Mouse (Mus musculus) CH12F3 (cell line): ENCODE results near the gene Uox.

Experiments
- in situ Hi-C: fragments of 300-500 bp; cut with MboI; formaldehyde crosslinking; loops from 2 replicates; pipeline ENCODE4 v1.14.3; 2020; ENCODE audit warnings: low sequenced_read_pairs

The Uox gene

DNA sequence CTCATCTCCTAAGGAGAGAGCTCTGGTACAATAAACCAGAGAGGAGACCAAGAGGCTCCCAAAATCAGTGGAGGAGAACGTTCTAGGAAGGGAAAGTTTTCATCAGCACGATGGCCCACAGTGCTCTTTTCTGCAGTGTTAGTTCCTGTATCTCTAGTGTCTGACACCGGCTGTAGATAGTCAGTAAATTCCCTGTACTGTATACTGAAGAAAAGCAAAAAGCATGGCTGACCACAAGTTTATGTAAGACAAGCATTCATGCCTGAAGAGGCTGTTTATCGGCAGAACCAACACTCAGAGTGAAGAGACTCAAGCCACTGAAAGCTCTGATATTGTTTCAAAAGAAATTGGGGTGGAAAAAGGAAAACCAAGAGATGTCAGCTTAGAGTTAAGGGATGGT, 13.3 kb downstream of the Uox start:
- in situ Hi-C loops, result no loop called here

DNA sequence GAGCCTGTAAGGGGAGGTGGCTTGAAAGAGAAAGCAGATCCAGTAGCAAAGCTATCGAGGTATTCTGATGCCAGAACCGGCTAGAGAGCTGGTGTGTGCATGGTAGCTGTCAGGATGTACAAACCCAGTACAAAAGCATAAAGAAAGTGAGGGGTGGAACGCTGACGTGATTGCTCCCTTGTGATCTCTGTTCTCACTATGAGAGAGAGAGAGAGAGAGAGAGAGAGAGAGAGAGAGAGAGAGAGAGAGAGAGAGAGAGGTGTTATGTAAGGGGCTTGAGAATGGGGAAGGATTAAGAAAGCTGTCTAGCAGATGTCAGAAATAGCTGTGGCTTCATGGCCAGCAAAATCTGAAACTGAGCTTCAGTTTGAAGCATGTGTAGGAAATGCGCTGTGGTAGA, 13.7 kb downstream of the Uox start:
- in situ Hi-C loops, result no loop called here

DNA sequence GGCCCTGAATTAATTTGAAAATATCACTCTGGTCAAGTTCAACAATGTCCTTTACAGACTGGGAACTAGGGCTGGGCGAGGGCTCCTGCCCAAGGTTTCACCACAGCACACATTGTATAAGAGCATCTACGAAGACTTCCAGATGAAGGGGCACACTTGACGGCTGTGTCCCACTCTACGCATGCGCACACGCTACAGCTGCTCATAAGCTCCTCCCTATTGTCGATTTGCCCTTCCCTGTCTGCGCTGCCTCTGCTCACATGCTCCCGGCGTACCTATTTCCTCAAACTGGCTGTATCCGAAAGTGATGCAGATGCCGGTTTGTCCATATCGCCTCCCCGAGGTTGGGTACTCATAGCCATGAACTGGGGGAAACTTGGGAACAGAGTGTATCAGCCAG, 16.4 kb downstream of the Uox start:
- in situ Hi-C loops, result no loop called here

DNA sequence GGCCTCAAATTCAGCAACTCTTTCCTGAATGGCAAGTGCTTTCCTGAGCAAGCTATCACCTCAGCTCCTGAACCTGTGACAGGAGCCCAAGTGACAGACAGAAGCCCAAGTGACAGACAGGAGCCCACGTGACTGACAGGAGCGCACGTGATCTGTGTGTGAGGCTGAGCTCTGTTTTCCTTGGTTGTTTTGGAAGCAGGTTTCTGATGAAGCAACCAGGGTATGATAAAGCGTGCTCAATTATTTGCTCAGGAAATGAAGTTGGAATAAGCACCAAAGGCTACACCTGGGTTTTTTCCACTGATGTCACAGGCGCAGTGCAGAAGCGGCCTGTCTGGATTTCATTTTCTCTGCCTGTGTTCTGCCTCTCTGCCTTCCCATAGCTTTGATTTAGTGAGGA, 19.3 kb downstream of the Uox start:
- in situ Hi-C loops, result no loop called here

DNA sequence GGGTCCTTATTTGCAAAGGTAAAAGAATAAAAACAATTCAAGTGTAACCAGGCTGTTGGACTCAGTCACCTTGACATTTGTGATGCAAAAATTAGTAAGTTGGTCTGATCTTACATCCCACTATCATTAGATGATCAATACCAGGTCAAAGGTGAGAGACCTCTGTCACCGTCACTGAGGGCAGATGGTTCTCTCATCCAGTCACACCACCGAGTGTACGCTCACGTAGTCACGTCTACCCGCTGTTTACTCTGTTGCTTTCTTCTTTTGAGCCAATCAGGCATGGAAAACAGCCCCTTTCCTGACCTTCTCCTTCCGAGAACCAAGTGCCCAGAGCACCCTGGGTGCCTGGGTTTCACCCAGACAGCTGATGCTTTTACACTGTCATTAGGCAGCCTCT, 20.9 kb downstream of the Uox start:
- in situ Hi-C loops, result no loop called here

DNA sequence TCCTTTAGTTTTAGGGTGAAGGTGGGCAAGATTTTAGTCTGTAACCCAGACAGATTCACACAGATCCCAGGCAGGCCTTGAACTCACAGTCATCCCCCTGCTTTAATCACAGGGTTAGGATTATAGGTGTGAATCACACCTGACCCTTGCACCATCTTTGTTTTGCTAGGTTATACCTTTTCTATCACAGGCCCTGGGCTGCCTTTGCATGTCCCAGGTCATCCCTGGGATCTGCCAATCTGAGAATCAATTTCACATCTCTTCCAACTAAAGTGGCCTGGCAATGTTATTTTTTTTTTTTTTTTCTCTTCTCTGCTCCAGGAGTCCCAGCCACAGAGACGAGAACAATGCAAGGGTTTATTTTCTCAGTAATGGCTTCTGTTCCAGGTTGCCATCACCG, 21.4 kb downstream of the Uox start:
- in situ Hi-C loops, result no loop called here

DNA sequence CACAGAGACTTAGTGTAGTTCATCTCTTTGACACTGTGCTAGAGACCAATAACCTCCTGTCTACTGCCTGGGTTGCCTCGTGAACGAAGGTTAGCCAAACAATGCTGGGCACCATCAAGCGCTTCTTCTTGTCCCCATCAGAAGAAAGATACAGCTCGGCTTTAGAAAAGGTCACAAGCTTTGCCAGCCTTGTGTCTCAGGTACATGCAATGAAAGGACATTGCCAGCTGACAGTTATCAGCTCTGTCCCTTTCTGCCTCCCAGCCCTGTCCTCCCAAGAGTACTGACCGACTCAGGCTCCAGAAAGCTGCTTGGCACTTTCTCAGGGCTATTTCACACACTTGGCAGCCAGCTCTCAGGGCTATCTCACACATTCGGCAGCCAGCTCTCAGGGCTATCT, 25.2 kb downstream of the Uox start:
- in situ Hi-C loops, result no loop called here

DNA sequence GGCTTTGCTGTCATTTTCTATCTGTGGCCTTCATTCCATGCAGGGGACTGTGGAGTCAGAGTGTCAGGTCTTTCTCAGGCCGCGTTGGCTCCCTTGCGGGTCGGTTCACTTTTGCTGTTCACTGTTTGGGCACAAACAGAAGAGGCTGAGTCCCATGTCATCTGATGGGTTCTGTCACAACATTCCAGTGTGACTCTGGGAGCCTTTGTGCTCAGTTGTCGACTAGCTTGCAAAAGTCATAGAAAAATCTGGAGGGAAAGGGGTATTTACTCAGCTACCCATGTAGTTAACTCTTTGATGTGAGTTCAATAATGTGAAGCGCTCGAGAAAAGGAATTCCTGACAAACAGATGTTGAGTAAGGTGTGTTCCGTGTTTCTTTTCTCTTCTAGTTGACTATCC, 26.2 kb downstream of the Uox start:
- in situ Hi-C loops, result no loop called here

DNA sequence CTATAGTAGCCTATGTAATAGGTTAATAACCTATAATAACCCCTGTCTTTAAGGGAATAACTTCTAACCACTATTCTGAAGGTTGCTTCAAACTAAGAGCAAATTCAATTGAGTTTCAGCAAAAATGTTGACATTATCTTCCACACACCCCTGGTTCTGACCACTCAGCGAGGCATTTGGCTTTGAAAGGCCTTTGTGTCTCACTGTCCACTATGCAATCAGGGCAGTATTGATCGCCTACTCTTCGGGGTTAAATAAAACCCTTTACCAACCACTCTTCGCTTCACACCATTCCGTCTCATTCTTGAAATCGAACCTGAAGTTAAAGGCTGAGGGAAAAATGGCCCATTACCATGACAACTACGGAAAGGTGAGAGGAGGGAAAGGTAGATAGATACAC, 26.6 kb downstream of the Uox start:
- in situ Hi-C loops, result no loop called here

DNA sequence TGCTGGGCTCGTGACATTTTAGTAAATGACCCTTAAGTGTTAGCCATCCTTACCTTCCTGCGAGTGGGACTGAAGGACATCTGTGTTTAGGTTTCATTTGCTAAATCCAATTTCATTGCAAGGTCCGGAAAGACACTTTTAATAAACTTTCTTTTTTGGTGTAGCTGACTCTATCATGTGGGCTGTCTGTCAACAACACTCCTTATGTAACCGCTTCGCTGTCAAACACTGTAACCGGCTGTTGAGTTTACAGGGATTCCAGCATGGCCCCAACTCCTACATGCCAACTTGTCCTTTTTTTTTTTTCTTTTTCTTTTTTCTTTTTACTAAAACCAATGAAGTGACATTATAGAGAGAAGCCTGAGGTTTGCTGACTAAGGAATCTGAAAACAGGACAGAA, 28.2 kb downstream of the Uox start:
- in situ Hi-C loops, result no loop called here

DNA sequence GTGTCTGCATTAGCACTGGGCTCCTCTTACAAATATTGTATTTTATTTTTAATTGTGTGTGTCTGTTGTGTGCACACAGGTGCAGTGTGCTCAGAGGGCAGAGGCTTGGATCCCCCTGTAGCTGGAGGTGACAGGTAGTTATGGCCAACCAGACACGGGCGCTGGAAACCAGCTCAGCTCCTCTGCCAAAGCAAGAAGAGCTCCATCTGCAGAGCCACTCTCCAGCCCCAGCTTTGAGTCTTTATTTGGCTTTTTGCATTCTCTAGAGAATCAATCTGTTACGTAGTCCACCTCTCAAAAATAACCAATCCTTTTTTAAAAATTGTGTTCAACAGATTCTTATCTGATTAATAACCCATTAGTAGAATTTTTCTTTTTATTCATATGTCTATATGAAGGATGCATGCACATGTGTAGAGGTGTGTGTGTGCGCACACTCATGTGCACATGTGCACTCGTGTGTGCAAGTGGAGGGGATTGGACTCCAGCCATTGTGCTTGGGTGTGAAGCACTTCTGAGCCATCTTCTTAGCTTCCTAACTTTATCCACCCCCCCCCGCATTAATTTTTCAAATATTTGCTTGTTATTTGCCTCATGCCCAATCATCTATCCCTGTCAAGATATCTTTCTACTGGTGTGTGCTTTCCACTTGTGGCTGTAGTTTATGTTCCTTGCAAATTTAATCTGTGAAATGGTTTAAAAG, 29.1 kb downstream of the Uox start:
- in situ Hi-C loops, result no loop called here

DNA sequence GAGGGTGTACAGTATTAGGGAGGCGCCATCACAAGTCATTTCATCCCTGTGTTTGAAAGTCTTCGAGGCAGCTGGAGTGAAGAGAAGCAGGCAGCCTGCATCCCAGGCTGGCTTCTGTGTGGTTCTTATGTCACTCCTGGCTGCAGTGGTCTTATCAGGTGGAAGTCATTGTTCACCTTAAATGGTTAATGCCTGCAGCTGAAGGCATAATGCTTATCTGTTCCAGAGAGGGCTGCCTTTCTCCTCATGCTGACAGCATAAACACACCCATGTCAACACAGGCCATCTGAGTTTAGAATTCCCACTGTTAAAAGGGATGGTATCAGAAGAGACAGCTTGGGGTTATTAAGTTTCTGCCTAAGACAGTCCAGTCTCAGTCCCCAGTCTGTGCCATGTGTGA, 31.0 kb downstream of the Uox start:
- in situ Hi-C loops, result no loop called here

DNA sequence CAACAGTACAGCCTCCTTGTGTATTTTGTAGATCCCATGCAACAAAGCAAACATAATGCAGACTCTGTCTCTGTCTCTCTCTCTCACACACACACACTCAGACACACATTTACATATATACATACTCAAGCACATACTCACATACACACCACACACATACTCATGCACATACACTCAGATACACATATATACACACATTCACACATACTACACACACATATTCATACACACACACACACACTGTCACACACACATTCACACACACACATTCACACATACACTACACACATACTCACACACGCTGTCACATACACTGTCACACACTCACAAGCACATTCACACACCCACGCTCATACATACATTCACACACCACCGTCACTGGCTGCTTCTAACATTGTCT, 32.3 kb downstream of the Uox start:
- in situ Hi-C loops, result no loop called here

DNA sequence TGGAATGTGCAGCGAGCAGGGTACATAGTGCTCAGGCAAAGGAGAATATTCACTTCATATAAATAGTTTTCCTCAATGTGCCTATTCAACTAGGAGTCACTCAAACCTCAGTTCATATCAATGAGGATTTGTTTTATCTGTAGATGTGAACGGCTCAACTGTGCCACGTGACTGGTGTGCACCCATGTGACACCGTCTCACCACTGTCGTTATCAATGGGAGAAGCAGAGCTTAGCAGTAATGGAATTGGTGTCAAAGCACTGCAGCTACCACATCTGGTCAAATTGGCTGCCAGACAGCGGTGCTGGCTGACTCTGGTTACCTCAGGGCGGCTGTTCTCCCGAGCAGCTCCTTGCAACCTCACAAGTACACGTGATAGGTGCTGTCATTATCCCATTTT, 34.4 kb downstream of the Uox start:
- in situ Hi-C loops, result no loop called here

DNA sequence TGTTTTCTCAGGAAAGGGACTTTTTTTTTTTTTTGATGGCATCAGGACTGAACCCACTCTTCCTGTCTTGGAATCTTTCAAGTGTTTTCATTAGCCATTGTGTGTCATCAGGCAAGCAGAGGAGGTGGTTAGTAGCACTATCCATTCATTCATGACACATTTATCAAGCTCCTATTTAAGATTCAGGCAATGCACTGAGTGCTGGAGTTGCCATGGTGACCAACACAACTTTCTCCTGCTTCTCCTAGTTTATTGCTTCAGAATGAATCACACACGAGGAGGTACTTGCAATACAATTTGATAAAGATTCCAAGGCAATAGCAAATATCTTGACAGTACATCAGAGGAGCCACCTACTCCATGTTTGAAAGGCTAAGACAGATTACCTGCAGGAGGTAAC, 37.1 kb downstream of the Uox start:
- in situ Hi-C loops, result no loop called here

DNA sequence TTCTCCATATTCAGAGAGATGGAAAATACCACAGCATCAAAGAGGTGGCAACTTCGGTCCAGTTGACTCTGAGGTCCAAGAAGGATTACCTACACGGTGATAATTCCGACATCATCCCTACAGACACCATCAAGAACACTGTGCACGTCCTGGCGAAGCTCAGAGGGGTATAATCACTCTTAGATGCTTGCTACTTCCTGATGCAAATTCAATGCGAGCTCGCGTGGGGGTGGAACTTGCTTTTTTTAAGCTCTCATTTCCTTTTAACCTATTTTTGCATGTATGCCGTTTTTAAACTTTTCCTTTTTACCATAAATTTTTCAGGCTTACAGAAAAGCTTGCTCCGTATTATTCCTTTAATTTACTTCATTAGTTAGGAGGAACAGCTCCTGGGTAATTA, 40.1 kb downstream of the Uox start:
- in situ Hi-C loops, result no loop called here

DNA sequence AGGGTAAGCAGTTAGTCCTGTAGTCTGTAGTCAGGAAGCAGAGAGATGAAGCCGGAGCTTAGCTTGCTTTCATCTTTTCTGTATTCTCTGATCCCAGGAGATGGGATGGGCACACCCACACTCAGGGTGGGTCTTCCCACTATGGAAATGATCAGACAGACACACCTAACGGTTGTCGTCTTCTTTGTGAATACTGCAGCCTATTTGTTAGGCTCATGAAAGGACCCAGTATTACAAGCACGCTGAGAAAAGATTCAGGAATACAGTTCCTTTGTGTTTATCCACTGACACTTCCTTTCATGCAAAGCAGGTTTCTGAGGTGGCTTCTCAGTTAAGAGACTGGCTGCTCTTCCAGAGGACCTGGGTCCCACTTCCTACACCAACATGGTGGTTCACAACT, 41.0 kb downstream of the Uox start:
- in situ Hi-C loops, result no loop called here

DNA sequence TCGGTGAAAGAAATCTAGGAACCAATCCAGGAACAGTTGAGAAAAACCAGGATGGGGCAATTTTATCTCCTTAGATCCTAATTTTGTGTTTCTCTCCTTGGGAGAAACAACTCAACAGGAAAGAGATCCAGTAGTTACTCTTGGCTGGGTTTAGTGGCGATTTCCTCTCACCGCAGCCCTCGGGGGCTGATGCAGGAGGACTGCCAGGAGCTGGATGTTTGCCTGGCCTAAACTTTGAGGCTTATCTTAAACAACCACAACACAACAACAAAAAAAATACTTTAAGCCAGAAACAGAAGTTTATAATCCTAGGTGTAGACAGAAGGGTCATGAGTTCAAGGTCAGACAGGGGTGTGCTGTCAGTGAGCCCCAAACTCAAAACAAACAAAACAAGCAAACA, 41.6 kb downstream of the Uox start:
- in situ Hi-C loops, result no loop called here

DNA sequence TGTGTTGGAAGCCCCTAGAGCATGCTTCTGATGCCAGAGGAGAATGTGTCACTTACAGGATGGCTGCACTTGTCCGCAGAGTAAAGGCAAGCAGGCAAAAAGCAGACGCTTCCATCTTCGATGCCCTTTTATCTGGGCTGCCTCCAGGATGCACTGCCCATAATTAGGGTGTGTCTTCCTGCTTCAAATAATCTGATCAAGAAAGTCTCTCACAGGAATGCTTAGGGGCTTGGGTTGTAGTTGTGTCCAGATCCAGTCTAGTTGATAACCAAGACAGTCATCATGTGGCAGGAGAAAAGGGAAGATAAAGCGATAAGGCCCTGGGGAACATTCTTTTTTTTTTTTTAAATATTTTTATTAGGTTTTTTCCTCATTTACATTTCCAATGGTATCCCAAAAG, 45.3 kb downstream of the Uox start, which contains the start of gene Dnase2b:
Gene Dnase2b, minus strand, starts transcription at position 101 of the 400 bp plus-strand sequence.
- in situ Hi-C loops, result no loop called here

DNA sequence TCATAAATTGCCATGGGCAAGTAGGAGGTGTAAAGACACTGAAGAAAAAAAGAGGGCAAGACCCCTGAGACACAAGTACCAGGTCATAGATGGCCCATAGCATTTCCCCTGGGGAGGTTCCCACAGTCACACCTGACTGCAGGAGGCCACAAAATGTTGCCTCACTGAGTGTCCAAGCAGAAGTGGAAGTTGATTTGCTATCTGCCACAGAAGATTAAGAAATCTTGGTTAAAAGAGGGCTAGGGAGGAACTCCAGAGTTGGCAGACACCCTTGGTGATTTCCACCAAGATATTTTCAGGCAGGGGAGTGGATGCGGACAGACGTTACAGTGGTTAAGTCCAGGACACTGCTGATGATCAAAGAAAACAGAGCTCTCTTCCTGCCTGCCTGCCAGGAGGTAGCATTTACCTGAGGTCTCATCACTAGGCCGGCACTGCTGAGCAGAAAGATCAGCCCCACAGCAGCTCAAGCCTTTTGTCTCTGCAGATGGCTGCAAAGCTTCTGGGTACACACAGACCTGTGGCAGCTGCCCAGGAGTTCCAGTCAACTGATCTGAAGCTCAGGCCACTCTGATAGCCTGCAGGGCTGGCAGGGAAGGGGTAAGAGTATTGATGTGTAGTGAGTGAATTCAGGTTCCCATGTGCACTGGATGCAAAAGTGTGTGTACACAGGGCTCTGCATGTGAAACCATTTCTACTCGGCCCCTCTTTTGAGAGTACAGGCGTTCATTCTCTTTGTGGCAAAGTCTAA, 46.5 kb downstream of the Uox start:
- in situ Hi-C loops, result no loop called here

DNA sequence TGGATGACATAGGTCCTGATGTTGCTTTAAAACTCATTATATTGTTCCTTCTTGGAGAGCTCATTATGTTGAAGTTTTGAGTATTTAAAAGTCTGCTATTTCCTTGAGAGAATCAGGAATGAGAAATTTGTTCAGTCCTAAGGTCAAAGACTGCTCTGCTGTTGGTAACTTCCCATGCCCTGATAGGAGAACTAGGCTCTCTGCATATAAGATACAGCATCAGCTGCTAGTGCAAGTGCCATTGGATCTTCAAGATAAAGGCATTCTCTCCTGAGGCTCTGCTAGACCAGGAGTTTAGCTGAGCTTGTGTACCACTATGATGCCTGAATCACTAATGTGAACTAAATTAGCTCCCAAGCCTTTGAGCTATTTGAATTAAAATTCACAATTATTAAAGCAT, 47.7 kb downstream of the Uox start:
- in situ Hi-C loops, result no loop called here

DNA sequence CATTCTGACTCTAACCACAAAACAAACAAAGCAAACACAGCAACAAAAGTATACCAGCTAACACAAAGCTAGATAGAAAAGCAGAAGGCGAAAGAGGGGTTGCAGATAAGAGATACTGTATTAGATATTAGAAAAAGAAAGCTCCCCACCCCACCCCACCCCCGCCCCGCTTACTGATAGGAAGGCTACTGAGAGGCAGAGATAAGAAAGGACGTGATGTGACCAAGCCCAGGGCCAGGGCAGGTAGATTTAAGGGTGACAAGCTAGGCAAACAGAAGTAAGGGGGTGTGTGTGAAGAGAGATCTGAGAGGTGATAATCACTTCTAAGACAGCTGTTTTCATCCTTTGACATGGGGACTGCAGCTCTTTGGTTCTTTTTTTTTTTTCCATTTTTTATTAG, 48.1 kb downstream of the Uox start:
- in situ Hi-C loops, result no loop called here

DNA sequence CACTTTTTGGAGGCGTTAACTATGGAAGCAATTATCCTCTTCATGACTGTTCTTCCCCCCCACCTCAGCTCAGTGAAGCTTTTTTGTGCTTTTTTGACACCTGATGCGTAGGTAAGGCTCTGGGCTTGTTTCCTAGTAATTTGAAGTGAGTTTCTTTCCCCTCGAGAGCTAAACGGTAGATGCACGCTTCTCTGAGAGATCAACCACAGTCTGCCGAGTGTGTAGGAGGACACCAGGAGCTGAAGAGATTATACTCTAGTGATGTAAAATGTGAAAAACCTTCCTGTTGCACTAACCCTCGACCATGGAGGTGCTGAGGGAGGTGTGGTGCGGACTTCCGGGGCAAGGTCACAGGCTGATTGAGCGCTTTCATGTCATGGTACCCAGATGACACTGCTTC, 49.9 kb downstream of the Uox start:
- in situ Hi-C loops, result no loop called here
